Mouse (Mus musculus) MEL (cell line): Measurements from ENCODE around the gene Ntn5.

Experiments
- CTCF ChIP-seq, 3 experiments: IDR thresholded peaks in 2 of 3; conservative IDR thresholded peaks in 1 of 3; 2 replicates each; pipeline ENCODE4 v1.5.1; 2011 to 2012; ENCODE audit warnings: low read length in 3 of 3, low read depth in 2 of 3, mild to moderate bottlenecking in 2 of 3, improper control_type of control experiment in 1 of 3, inconsistent platforms in 1 of 3, mixed read lengths in 1 of 3, moderate library complexity in 1 of 3; ENCODE audit not compliant: control insufficient read depth in 1 of 3, insufficient read depth in 1 of 3, poor library complexity in 1 of 3, severe bottlenecking in 1 of 3
- E2F4 ChIP-seq: IDR thresholded peaks from 2 replicates; pipeline ENCODE4 v1.6.1; 2011; ENCODE audit warnings: low read depth, low read length, improper control_type of control experiment, borderline replicate concordance
- POLR2A ChIP-seq, 2 experiments: IDR thresholded peaks; 2 replicates each; pipeline ENCODE4 v1.6.1; 2011 to 2012; ENCODE audit warnings: low read length in 2 of 2, mild to moderate bottlenecking in 2 of 2, control low read depth in 1 of 2, improper control_type of control experiment in 1 of 2, low read depth in 1 of 2, moderate library complexity in 1 of 2; ENCODE audit not compliant: control insufficient read depth in 1 of 2, insufficient read depth in 1 of 2, poor library complexity in 1 of 2
- POLR2AphosphoS5 ChIP-seq: IDR thresholded peaks from 2 replicates; pipeline ENCODE4 v1.6.1; 2012; ENCODE audit warnings: low read depth, borderline replicate concordance, mild to moderate bottlenecking, inconsistent platforms, low read length, moderate library complexity, mixed read lengths
- TBP ChIP-seq: IDR thresholded peaks from 2 replicates; pipeline ENCODE4 v1.8.0; 2011; ENCODE audit warnings: low read depth, low read length, improper control_type of control experiment

DNA sequence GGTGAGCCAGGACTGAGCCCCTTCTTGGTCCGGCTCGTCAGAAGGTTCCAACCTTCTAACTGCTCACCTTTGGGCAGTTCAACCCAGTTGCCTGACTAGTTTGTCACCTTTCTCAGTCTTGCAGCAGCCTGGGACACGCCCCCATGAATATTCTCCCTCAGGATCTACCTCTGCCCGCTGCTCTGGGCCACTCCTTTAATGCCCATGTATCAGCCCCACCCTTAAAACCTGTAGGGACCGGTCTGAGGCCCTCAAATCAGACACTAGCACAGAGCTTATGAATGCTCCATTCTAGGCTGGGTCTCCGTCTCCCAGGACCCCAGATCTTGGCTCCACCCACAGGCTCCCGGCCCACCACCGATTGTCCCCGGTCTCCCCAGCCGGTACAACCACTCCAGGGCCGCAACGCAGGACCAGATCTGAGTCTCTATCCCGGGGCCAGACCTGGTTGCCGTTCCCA is 30.8 kb downstream of the Ntn5 start:
- TF ChIP-seq POLR2AphosphoS5 (no peak), TBP (no peak), POLR2A (IDR thresholded peaks at IDR 0.05; ENCODE audit: control insufficient read depth in 1 of 2, insufficient read depth in 1 of 2, low read depth in 1 of 2, low read length in 2 of 2, poor library complexity in 1 of 2) (no peak), CTCF (IDR thresholded peaks at IDR 0.05 in 2 of 3, conservative IDR thresholded peaks at IDR 0.05 in 1 of 3; ENCODE audit: control insufficient read depth in 1 of 3, insufficient read depth in 1 of 3, low read depth in 2 of 3, low read length in 3 of 3, poor library complexity in 1 of 3, severe bottlenecking in 1 of 3) (no peak), E2F4 (no peak)
